Mouse (Mus musculus): ENCODE results near the gene Cd6.

GRCm38 (mm10) chr19:10750161-10750560 is 79.7 kb downstream of the Cd6 start:
- TF ChIP-seq CTCF (conservative IDR thresholded peaks at IDR 0.05; ENCODE audit: low read length) (no peak), POU5F1 (IDR thresholded peaks at IDR 0.05; ENCODE audit: borderline replicate concordance, low read length) (no peak)

Measured in E14TG2a.4 (cell line).